Mouse (Mus musculus) adrenal gland, adult (tissue): Measurements from ENCODE around the gene Baiap3.
A peak's percentile ranks its signal among the peaks of the same experiment; 100 is the strongest.

ENCODE experiments used
- DNase-seq, 2 experiments: peaks; one replicate each; pipeline ENCODE4 v3.0.0; 2022 to 2023; ENCODE audit warnings: low spot score in 1 of 2; ENCODE audit not compliant: inconsistent age in 2 of 2

Baiap3 gene

DNA sequence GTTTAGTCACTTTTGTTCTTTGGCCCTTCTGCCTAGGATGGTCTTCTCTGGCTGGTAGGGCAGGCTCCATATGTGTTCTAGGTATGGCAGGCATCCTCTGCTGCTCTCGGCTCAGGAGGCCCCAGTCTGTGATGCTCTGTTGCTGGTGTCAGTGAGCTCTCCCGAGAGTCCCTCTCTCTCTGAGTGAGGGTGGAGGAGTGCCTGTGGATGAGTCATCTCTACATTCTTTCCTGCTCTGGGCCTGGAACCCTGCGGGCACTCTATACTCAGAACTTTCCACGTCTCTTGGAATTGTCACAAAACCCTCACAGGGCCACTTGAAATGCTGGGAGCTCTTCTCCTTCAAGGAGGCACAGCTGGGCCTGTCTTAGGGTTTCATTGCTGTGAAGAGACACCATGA lies 44.5 kb downstream of the Baiap3 start:
- peak in 1 of 2 experiments; percentile 39 for DNase-seq

- DNase-seq = peak; percentile 26 to 55
These were observed 45.3 kb downstream of the Baiap3 start for GRCm38 (mm10) chr17:25210680-25211466.

DNA sequence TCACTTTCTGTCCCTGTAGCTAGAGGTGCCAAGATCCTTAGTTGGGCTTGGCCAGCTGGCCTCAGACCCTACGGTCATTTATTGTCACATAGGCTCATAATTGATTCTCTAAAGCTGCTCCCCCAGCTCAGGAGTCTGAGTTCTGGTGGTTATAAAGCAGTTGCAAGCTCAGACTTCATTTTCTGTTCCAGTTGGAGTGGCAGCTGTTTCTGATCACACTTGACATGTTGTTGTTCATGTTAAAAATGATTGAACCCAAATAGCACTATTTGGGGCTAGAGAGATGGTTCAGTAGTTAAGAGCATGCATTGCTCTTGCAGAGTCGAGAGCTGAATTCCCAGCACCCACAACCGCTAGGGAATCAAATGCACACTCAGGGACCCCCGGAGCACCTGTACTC lies 46.2 kb downstream of the Baiap3 start:
- DNase-seq = no peak

GRCm38 (mm10) chr17:25202401-25202800 lies 53.8 kb downstream of the Baiap3 start:
- DNase-seq = no peak
